Mouse (Mus musculus) c-Kit-positive CD71-positive TER-119-positive erythroid progenitor cells, embryonic 14.5 days (primary cell): ENCODE measurements around the gene Syvn1.

Experiments
- DNase-seq: peaks from one replicate; pipeline ENCODE4 v3.0.0-alpha.2; 2013; ENCODE audit warnings: low spot score

Gene Syvn1

GRCm38 (mm10) chr19:6046294-6047153, at the start of gene Syvn1:
TSS of gene Syvn1 (plus strand) at chr19:6046576.
- peak; percentile 94 for DNase-seq

- no peak for DNase-seq
Measured at GRCm38 (mm10) chr19:5998180-5998579, 48.2 kb upstream of the Syvn1 start.

GRCm38 (mm10) chr19:5999969-6000368, 46.4 kb upstream of the Syvn1 start:
- no peak for DNase-seq

GRCm38 (mm10) chr19:6005541-6005940, 40.8 kb upstream of the Syvn1 start:
- DNase-seq = no peak

GRCm38 (mm10) chr19:6007013-6007412, 39.4 kb upstream of the Syvn1 start:
- DNase-seq = no peak

GRCm38 (mm10) chr19:6009137-6009536, 37.2 kb upstream of the Syvn1 start:
- no peak for DNase-seq

GRCm38 (mm10) chr19:6013691-6014090, 32.7 kb upstream of the Syvn1 start:
- no peak for DNase-seq

- DNase-seq = peak; percentile 87
Measured at GRCm38 (mm10) chr19:6014991-6015510, 31.3 kb upstream of the Syvn1 start.

GRCm38 (mm10) chr19:6015511-6016315, 30.7 kb upstream of the Syvn1 start, which contains the start of gene Capn1:
TSS of gene Capn1 (minus strand) at chr19:6015897.
- DNase-seq = peak; percentile 69

GRCm38 (mm10) chr19:6016532-6016931, 29.8 kb upstream of the Syvn1 start:
- DNase-seq = peak; percentile 23

- peak; percentile 94 for DNase-seq
Measured at GRCm38 (mm10) chr19:6018142-6019089, 28.0 kb upstream of the Syvn1 start.

- no peak for DNase-seq
Measured at GRCm38 (mm10) chr19:6020276-6020675, 26.1 kb upstream of the Syvn1 start.

- DNase-seq = no peak
Measured at GRCm38 (mm10) chr19:6023059-6023458, 23.3 kb upstream of the Syvn1 start.

GRCm38 (mm10) chr19:6023930-6024329, 22.4 kb upstream of the Syvn1 start:
- no peak for DNase-seq

- DNase-seq = no peak
Measured at GRCm38 (mm10) chr19:6028991-6029390, 17.4 kb upstream of the Syvn1 start.

- no peak for DNase-seq
Measured at GRCm38 (mm10) chr19:6029426-6029825, 16.9 kb upstream of the Syvn1 start.

- DNase-seq = no peak
Measured at GRCm38 (mm10) chr19:6030520-6031280, 15.7 kb upstream of the Syvn1 start.

GRCm38 (mm10) chr19:6035966-6036585, 10.3 kb upstream of the Syvn1 start:
- no peak for DNase-seq

- DNase-seq = no peak
Measured at GRCm38 (mm10) chr19:6037695-6038094, 8.7 kb upstream of the Syvn1 start.

- DNase-seq = no peak
Measured at GRCm38 (mm10) chr19:6038326-6038725, 8.1 kb upstream of the Syvn1 start.
